Mouse (Mus musculus) heart, embryonic 14.5 days (tissue): ENCODE measurements around the gene Wfdc10. TPM values are rescaled to one million over a fixed set of nuclear protein-coding genes. Genes with fewer than 3 reads are reported as not detected.

ENCODE experiments used
- ATAC-seq: fragments of 200-750 bp; cut with Nextera tagmentation; 2 replicates; pipeline ENCODE4 v1.8.0; 2017; ENCODE audit warnings: low read depth, moderate TSS enrichment; ENCODE audit not compliant: insufficient number of reproducible peaks, insufficient read depth, low FRiP score
- H3K27ac ChIP-seq, 2 experiments: fragments of 200-500 bp in 1 of 2; fragments of 300-500 bp in 1 of 2; sonication (generic) in 1 of 2; replicated peaks in 1 of 2; 2 replicates each; pipeline ENCODE4 v1.5.1; 2012 to 2014; ENCODE audit warnings: low read depth in 2 of 2, low read length in 2 of 2, control low read depth in 1 of 2, mild to moderate bottlenecking in 1 of 2, mixed read lengths in 1 of 2; ENCODE audit not compliant: control insufficient read depth in 1 of 2, insufficient read depth in 1 of 2
- H3K27me3 ChIP-seq: fragments of 300-500 bp; sonication (generic); 2 replicates; pipeline ENCODE4 v1.6.1; 2014; ENCODE audit warnings: mild to moderate bottlenecking, low read length, control low read depth; ENCODE audit not compliant: control insufficient read depth, insufficient read depth
- H3K36me3 ChIP-seq: fragments of 300-500 bp; sonication (generic); 2 replicates; pipeline ENCODE4 v1.6.1; 2014; ENCODE audit warnings: mild to moderate bottlenecking, control low read depth, low read length, mixed read lengths; ENCODE audit not compliant: control insufficient read depth, insufficient read depth
- H3K4me1 ChIP-seq, 2 experiments: fragments of 200-500 bp in 1 of 2; fragments of 300-500 bp in 1 of 2; sonication (generic) in 1 of 2; 2 replicates each; pipeline ENCODE4 v1.6.1; 2012 to 2014; ENCODE audit warnings: low read length in 2 of 2, control low read depth in 1 of 2, mixed read lengths in 1 of 2; ENCODE audit not compliant: control insufficient read depth in 2 of 2, insufficient read depth in 2 of 2
- H3K4me2 ChIP-seq: fragments of 300-500 bp; sonication (generic); 2 replicates; pipeline ENCODE4 v1.6.1; 2014; ENCODE audit warnings: mild to moderate bottlenecking, low read length
- H3K4me3 ChIP-seq, 2 experiments: fragments of 200-500 bp in 1 of 2; fragments of 300-500 bp in 1 of 2; sonication (generic) in 1 of 2; 2 replicates each; pipeline ENCODE4 v1.5.1; 2012 to 2014; ENCODE audit warnings: low read length in 2 of 2, mild to moderate bottlenecking in 2 of 2, control low read depth in 1 of 2, low read depth in 1 of 2, moderate library complexity in 1 of 2; ENCODE audit not compliant: control insufficient read depth in 1 of 2, insufficient read depth in 1 of 2
- H3K9ac ChIP-seq: fragments of 300-500 bp; sonication (generic); 2 replicates; pipeline ENCODE4 v1.6.1; 2014; ENCODE audit warnings: mild to moderate bottlenecking, low read length
- H3K9me3 ChIP-seq: fragments of 300-500 bp; sonication (generic); 2 replicates; pipeline ENCODE4 v1.6.1; 2016; ENCODE audit warnings: low read length, control low read depth; ENCODE audit not compliant: control insufficient read depth
- WGBS: fragments of 180-500 bp; shearing (Covaris S2); extraction: QIAGEN DNeasy Blood & Tissue Kit; methylation state at CpG from one replicate; pipeline ENCODE4 v1.1.7; 2014; 5-methylcytosine and 5-hydroxymethylcytosine counted together
- polyA plus RNA-seq: library from polyadenylated mRNA; unstranded; fragments of >200 nt; fragmentation: Nextera tagmentation; extraction: Ambion mirVana; gene quantifications from 2 replicates; pipeline ENCODE4 v1.2.1, GENCODE M21; 2014

The Wfdc10 gene
- polyA plus RNA-seq, 1 experiment from 2014 or later: not detected

- H3K36me3 ChIP-seq: no peaks in the 10 kb centered on the region
- 68% methylated on average over 7 of the region's 7 CpGs for WGBS
- no peak overlapping the region for H3K9ac ChIP-seq
- no peak for ATAC-seq
- no peaks in the 10 kb centered on the region for H3K4me1 ChIP-seq
- no peak overlapping the region for H3K4me3 ChIP-seq
- no peaks in the 10 kb centered on the region for H3K9me3 ChIP-seq
- no peaks in the 10 kb centered on the region for H3K27me3 ChIP-seq
- no peak overlapping the region for H3K27ac ChIP-seq
- H3K4me2 ChIP-seq: no peak overlapping the region
These were observed 14.7 kb upstream of the Wfdc10 start for GRCm38 (mm10) chr2:164641129-164641528.

- WGBS: 75% methylated on average over 13 of the region's 13 CpGs
- H3K36me3 ChIP-seq: no peaks in the 10 kb centered on the region
- no peak overlapping the region for H3K4me3 ChIP-seq
These were observed 13.8 kb upstream of the Wfdc10 start for GRCm38 (mm10) chr2:164641881-164642673.

GRCm38 (mm10) chr2:164656483-164656882 lies 637 bp downstream of the Wfdc10 start, which contains the start of gene Wfdc9:
Gene Wfdc9 (minus strand): TSS chr2:164656583.
- no peak for ATAC-seq
- no peaks in the 10 kb centered on the region for H3K4me1 ChIP-seq
- no peaks in the 10 kb centered on the region for H3K36me3 ChIP-seq
- no peaks in the 10 kb centered on the region for H3K9me3 ChIP-seq
- no peak within 1 kb of the TSS for H3K9ac ChIP-seq
- H3K27me3 ChIP-seq: 0 out of 2 replicates have a peak, but pooled peaks cover 4% of the 10 kb centered on the region
- no peak within 1 kb of the TSS for H3K4me2 ChIP-seq
- no peak within 1 kb of the TSS for H3K4me3 ChIP-seq
- no peak within 1 kb of the TSS for H3K27ac ChIP-seq
- WGBS: 78% methylated on average over 9 of the region's 9 CpGs

More at GRCm38 (mm10) chr2:164641881-164642673, 13.8 kb upstream of the Wfdc10 start:
- Histone ChIP-seq H3K9me3 (no peaks in the 10 kb centered on the region), H3K27ac (no peak overlapping the region), H3K27me3 (no peaks in the 10 kb centered on the region), H3K9ac (no peak overlapping the region), H3K4me1 (no peaks in the 10 kb centered on the region), H3K4me2 (no peak overlapping the region)
- ATAC-seq: no peak

- Histone ChIP-seq H3K9me3 (no peaks in the 10 kb centered on the region), H3K36me3 (no peaks in the 10 kb centered on the region), H3K9ac (no peak overlapping the region), H3K27ac (no peak overlapping the region), H3K4me2 (no peak overlapping the region), H3K4me1 (no peaks in the 10 kb centered on the region), H3K4me3 (no peak overlapping the region), H3K27me3 (no peaks in the 10 kb centered on the region)
- 80% methylated on average over 7 of the region's 7 CpGs for WGBS
- no peak for ATAC-seq
These were observed 9.0 kb downstream of the Wfdc10 start for GRCm38 (mm10) chr2:164664851-164665250.

- Histone ChIP-seq H3K27ac (no peak overlapping the region), H3K4me2 (no peak overlapping the region), H3K27me3 (no peaks in the 10 kb centered on the region), H3K9me3 (no peaks in the 10 kb centered on the region), H3K4me1 (no peaks in the 10 kb centered on the region), H3K36me3 (no peaks in the 10 kb centered on the region), H3K4me3 (no peak overlapping the region), H3K9ac (no peak overlapping the region)
- ATAC-seq: no peak
- WGBS: 73% methylated on average over 5 of the region's 5 CpGs
These were observed 14.4 kb downstream of the Wfdc10 start for GRCm38 (mm10) chr2:164670261-164670660.

GRCm38 (mm10) chr2:164670938-164671337 lies 15.1 kb downstream of the Wfdc10 start:
- H3K4me1 ChIP-seq: no peaks in the 10 kb centered on the region
- no peak overlapping the region for H3K4me2 ChIP-seq
- no peak overlapping the region for H3K4me3 ChIP-seq
- 24% methylated on average over 1 of the region's 1 CpGs for WGBS
- H3K9ac ChIP-seq: no peak overlapping the region
- no peaks in the 10 kb centered on the region for H3K36me3 ChIP-seq
- H3K27ac ChIP-seq: no peak overlapping the region
- H3K9me3 ChIP-seq: no peaks in the 10 kb centered on the region
- ATAC-seq: no peak
- no peaks in the 10 kb centered on the region for H3K27me3 ChIP-seq

- Histone ChIP-seq H3K27me3 (no peaks in the 10 kb centered on the region), H3K4me1 (0 out of 4 replicates have a peak, but pooled peaks cover 0 to 4% of the 10 kb centered on the region in 2 experiments), H3K9me3 (no peaks in the 10 kb centered on the region), H3K36me3 (no peaks in the 10 kb centered on the region), H3K4me3 (no peak within 1 kb of the TSS), H3K27ac (no peak within 1 kb of the TSS), H3K4me2 (no peak within 1 kb of the TSS), H3K9ac (no peak within 1 kb of the TSS)
- WGBS: 63% methylated on average over 7 of the region's 7 CpGs
- no peak for ATAC-seq
These were observed 18.1 kb downstream of the Wfdc10 start, which contains the start of gene Wfdc11 for GRCm38 (mm10) chr2:164673987-164674386. Gene Wfdc11 (minus strand): TSS chr2:164674087.
